Mouse (Mus musculus) brain, embryonic 14.5 days (tissue): ENCODE measurements around the gene Vmn1r137. TPM values are rescaled to one million over a fixed set of nuclear protein-coding genes. Genes with fewer than 3 reads are reported as not detected.
"Not testable (repeated sequence)": the region's sequence is repeated elsewhere in the genome, so short reads cannot be mapped to it uniquely, and the experiment has no call there.

ENCODE experiments used
- DNase-seq: peaks from one replicate; pipeline ENCODE4 v3.0.0-alpha.2; 2011; ENCODE audit warnings: low read depth
- polyA plus RNA-seq: library from polyadenylated mRNA; depleted of rRNA; stranded (reverse); fragments of >200 nt; gene quantifications from 2 replicates; pipeline ENCODE4 v1.2.3, GENCODE M21; 2012; rRNA removed

The Vmn1r137 gene
- not detected in 2 replicates for polyA plus RNA-seq

GRCm38 (mm10) chr7:21994287-21994686 is at the start of gene Vmn1r137:
Vmn1r137 (plus strand) TSS chr7:21994587.
- not testable (repeated sequence) for DNase-seq

DNA sequence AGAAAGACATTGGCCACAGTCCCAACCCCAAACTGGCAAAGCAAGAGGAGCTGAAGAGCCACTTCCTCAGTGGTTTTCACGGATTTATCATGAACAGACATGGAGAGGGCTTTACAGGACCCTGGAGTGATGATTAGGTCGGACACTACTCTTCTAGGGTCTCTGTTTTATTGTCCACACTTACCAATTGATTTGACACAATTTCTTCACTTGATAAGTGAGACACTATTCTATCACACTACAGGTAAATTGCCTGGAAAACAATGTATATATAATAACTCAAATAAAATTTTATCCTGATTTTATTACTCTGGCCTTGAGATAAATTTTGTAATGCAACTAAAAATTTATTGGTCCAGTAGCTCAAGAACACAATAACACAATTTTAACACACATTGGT is 34.4 kb downstream of the Vmn1r137 start, which contains the start of gene Vmn1r138:
Gene Vmn1r138, minus strand, starts transcription at position 101 of the 400 bp plus-strand sequence.
- DNase-seq = not testable (repeated sequence)

Other genes with a start within 250 kb of the Vmn1r137 start
- gene Gm4175, start 233.1 kb upstream of the Vmn1r137 start, polyA plus RNA-seq = not detected in 2 replicates
- gene Gm4177, start 197.9 kb upstream of the Vmn1r137 start, polyA plus RNA-seq = not detected in 2 replicates
- gene Vmn1r135, start 162.2 kb upstream of the Vmn1r137 start, polyA plus RNA-seq = not detected in 2 replicates
- not detected in 2 replicates for gene Gm5725, start 150.3 kb upstream of the Vmn1r137 start, polyA plus RNA-seq
- not detected in 2 replicates for gene Gm5891, start 73.3 kb upstream of the Vmn1r137 start, polyA plus RNA-seq
- not detected in 2 replicates for gene Vmn1r138, start 34.3 kb downstream of the Vmn1r137 start, polyA plus RNA-seq
- not detected in 2 replicates for gene Gm6176, start 61.7 kb downstream of the Vmn1r137 start, polyA plus RNA-seq
- not detected in 2 replicates for gene Vmn1r139, start 74.5 kb downstream of the Vmn1r137 start, polyA plus RNA-seq
- not detected in 2 replicates for gene Gm16451, start 123.7 kb downstream of the Vmn1r137 start, polyA plus RNA-seq
- not detected in 2 replicates for gene Gm10666, start 140.2 kb downstream of the Vmn1r137 start, polyA plus RNA-seq
- not detected in 2 replicates for gene Vmn1r142, start 169.4 kb downstream of the Vmn1r137 start, polyA plus RNA-seq
- gene Vmn1r143, start 194.8 kb downstream of the Vmn1r137 start, polyA plus RNA-seq = not detected in 2 replicates
- not detected in 2 replicates for gene Gm8653, start 206.7 kb downstream of the Vmn1r137 start, polyA plus RNA-seq
- not detected in 2 replicates for gene Gm8453, start 234.9 kb downstream of the Vmn1r137 start, polyA plus RNA-seq